Mouse (Mus musculus) neutrophil, adult 5-6 weeks (primary cell): ENCODE measurements around the gene Col23a1. TPM values are rescaled to one million over a fixed set of nuclear protein-coding genes. Genes with fewer than 3 reads are reported as not detected.

Experiments
- ATAC-seq: fragments of 151-379, 151-347 bp; 2 replicates; pipeline ENCODE4 v1.8.0; 2017; ENCODE audit warnings: mild to moderate bottlenecking, moderate TSS enrichment; ENCODE audit not compliant: insufficient number of reproducible peaks, poor library complexity, low FRiP score, severe bottlenecking; ENCODE audit errors: extremely low read depth
- total RNA-seq: library from RNA; stranded (forward); fragments of 200-1000 nt; gene quantifications from 2 replicates; pipeline ENCODE4 v1.2.3, GENCODE M21; 2017

Col23a1 gene
- 0.81 and 0.86 TPM in 2 replicates for total RNA-seq

- ATAC-seq: no peak
Measured at GRCm38 (mm10) chr11:51289564-51290041, at the start of gene Col23a1. Gene Col23a1 (plus strand): TSS chr11:51289920.

GRCm38 (mm10) chr11:51242897-51243296, 46.8 kb upstream of the Col23a1 start:
- no peak for ATAC-seq

GRCm38 (mm10) chr11:51257006-51257405, 32.7 kb upstream of the Col23a1 start:
- no peak for ATAC-seq

- ATAC-seq: no peak
Measured at GRCm38 (mm10) chr11:51261680-51262219, 28.0 kb upstream of the Col23a1 start, which contains the start of gene Clk4. Gene Clk4 (plus strand): TSS chr11:51261730.

- peak; percentile 83 for ATAC-seq
Measured at GRCm38 (mm10) chr11:51262342-51263285, 27.1 kb upstream of the Col23a1 start, which contains the start of gene BC049762. Gene BC049762 (minus strand): TSS chr11:51263046.

- no peak for ATAC-seq
Measured at GRCm38 (mm10) chr11:51263286-51263831, 26.4 kb upstream of the Col23a1 start.

- ATAC-seq: peak; percentile 31; the same call in 1 of the 2 replicates
Measured at GRCm38 (mm10) chr11:51264352-51264751, 25.4 kb upstream of the Col23a1 start.

GRCm38 (mm10) chr11:51265326-51265725, 24.4 kb upstream of the Col23a1 start:
- no peak for ATAC-seq

GRCm38 (mm10) chr11:51274418-51274817, 15.3 kb upstream of the Col23a1 start:
- ATAC-seq: no peak

GRCm38 (mm10) chr11:51290066-51290955, 591 bp downstream of the Col23a1 start:
- ATAC-seq: no peak

GRCm38 (mm10) chr11:51293956-51294530, 4.3 kb downstream of the Col23a1 start:
- no peak for ATAC-seq

- no peak for ATAC-seq
Measured at GRCm38 (mm10) chr11:51295742-51296141, 6.0 kb downstream of the Col23a1 start.

GRCm38 (mm10) chr11:51298691-51299090, 9.0 kb downstream of the Col23a1 start:
- no peak for ATAC-seq

GRCm38 (mm10) chr11:51302396-51302795, 12.7 kb downstream of the Col23a1 start:
- ATAC-seq: no peak

GRCm38 (mm10) chr11:51303981-51304553, 14.3 kb downstream of the Col23a1 start:
- no peak for ATAC-seq

GRCm38 (mm10) chr11:51308306-51308705, 18.6 kb downstream of the Col23a1 start:
- ATAC-seq: no peak

- ATAC-seq: no peak
Measured at GRCm38 (mm10) chr11:51311846-51312245, 22.1 kb downstream of the Col23a1 start.
